Mouse (Mus musculus) lung, postnatal 4 days (tissue): ENCODE measurements at regions not wholly inside any gene's neighbourhood (a gene's known extent, or its start where the extent isn't known, plus 50 kb on each side); places are given as distances from the start of the nearest gene placed in this dataset.

Experiments used
- DNase-seq, 2 experiments: peaks; one replicate each; pipeline ENCODE4 v3.0.0; 2021

GRCm38 (mm10) chr9:12492890-12493618, 752.6 kb downstream of the Jrkl start:
- DNase-seq, result no peak

GRCm38 (mm10) chr9:12457810-12458209, 787.8 kb downstream of the Jrkl start:
- DNase-seq, result no peak

GRCm38 (mm10) chr9:12456695-12457094, 788.9 kb downstream of the Jrkl start:
- no peak for DNase-seq

- DNase-seq, result no peak
Measured at GRCm38 (mm10) chr9:12434171-12434570, 811.5 kb downstream of the Jrkl start.

GRCm38 (mm10) chr9:12421906-12422305, 823.7 kb downstream of the Jrkl start:
- no peak for DNase-seq

GRCm38 (mm10) chr9:12408500-12408899, 837.1 kb downstream of the Jrkl start:
- no peak for DNase-seq

GRCm38 (mm10) chr9:12404185-12404584, 841.4 kb downstream of the Jrkl start:
- peak; percentile 6 to 21 for DNase-seq

GRCm38 (mm10) chr9:12395648-12396047, 850.0 kb downstream of the Jrkl start:
- no peak for DNase-seq

- DNase-seq, result no peak
Measured at GRCm38 (mm10) chr9:12380732-12381645, 864.6 kb downstream of the Jrkl start.

GRCm38 (mm10) chr9:12380029-12380428, 865.6 kb downstream of the Jrkl start:
- DNase-seq, result no peak

- no peak for DNase-seq
Measured at GRCm38 (mm10) chr9:12344296-12344695, 901.3 kb downstream of the Jrkl start.

GRCm38 (mm10) chr9:12341453-12341852, 904.2 kb downstream of the Jrkl start:
- DNase-seq, result no peak

GRCm38 (mm10) chr9:12313517-12314075, 932.0 kb downstream of the Jrkl start:
- DNase-seq, result no peak

GRCm38 (mm10) chr9:12313027-12313426, 932.6 kb downstream of the Jrkl start:
- no peak for DNase-seq
